Mouse (Mus musculus): ENCODE data around the gene Coq8b. TPM values are rescaled to one million over a fixed set of nuclear protein-coding genes. Genes with fewer than 3 reads are reported as not detected.

The Coq8b gene
- total RNA-seq, 2 experiments from 2014 or later: not detected

- ATAC-seq (replicated peaks; ENCODE audit: low FRiP score, poor library complexity, severe bottlenecking): no peak
Observed at GRCm38 (mm10) chr7:27302172-27302571, 69.3 kb downstream of the Coq8b start.

DNA sequence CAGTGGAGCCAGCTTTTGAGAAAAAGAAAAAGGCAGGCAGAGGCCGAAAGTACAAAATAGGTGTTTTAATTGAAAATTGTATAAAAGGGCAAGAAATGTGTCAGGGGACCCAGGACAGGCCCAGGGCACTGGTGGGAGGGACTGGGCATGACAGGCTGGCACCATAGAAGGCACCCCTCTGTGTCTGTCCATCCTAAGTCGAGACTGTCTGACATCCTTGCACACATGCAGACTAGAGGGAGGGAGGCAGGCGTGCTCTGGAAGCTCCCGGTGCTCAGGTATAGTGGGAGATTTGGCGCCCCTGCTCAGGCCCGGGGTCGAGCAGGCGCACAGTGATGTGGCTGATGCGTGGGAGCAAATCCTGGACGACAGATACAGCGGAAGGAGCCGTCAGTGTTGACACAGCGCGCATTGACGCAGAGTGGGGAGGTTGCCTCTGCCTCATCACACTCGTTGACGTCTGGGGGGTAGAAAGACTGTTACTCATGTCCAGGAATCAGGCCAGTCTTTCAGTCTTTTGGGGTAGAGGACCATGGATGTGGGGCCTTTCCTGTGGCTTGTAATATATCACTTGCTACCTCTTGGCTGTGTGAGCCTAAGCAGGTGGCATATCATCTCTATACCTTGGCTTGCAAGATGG lies 72.4 kb downstream of the Coq8b start:
- ATAC-seq (replicated peaks; ENCODE audit: low FRiP score, poor library complexity, severe bottlenecking): no peak

DNA sequence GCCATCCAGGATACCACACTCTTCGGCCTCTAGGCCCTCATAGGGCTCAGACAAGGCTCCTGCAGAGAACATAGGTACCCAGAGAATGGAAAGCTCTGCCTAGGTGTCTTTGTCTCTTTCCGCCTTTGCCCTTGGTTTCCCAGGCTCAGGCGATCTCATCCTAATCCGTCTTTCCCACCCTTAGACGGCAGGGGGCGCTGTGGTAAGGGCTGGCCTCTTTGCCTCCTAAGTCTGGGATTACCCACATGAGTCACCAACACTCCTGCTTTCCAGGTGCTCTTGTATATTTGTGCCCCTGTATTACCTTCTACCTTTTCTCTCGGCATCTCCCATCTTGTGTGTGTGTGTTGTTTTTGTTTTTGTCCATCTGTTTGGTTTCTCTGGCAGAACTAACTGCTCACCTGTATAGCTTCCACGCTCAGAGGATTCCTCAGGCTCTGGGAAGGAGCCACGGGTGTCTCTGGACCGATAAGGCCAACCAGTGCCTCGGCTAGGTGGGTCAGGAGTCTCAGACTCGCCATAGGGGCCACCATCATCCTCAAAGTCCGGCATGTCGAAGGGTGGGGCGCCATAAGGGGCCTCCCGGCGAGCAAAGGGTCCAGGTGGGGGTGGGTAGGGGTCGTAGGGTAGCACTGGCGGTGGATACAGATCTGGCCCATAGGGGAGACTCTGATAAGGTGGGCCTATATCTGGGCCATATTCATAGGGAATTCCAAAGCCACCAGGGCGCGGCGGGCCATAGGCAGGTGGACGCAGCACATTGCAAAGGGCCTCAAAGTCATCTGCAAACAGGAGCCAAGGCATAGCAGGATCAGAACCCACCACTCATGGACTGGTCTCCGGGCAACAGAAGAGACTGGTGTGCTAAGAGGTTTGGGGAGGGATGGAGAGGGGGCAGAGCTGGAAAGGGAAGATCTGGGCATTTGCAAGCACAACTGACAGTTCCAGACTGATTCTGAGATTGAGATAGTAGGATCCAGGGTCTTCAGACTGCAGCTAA lies 73.6 kb downstream of the Coq8b start:
- ATAC-seq (replicated peaks; ENCODE audit: low FRiP score, poor library complexity, severe bottlenecking): no peak

- ATAC-seq (replicated peaks; ENCODE audit: low FRiP score, poor library complexity, severe bottlenecking): no peak
Observed at GRCm38 (mm10) chr7:27307551-27307950, 74.7 kb downstream of the Coq8b start.

Other genes with a start within 250 kb of the Coq8b start
- not detected in 2 replicates for gene Cyp2a12, start 203.9 kb upstream of the Coq8b start, total RNA-seq (2015; ENCODE audit: low replicate concordance)
- not detected in 2 replicates for gene Cyp2a12, start 203.9 kb upstream of the Coq8b start, total RNA-seq (2017; ENCODE audit: low replicate concordance)
- gene Cyp2f2, start 113.1 kb upstream of the Coq8b start, total RNA-seq (2015; ENCODE audit: low replicate concordance): not detected in 2 replicates
- not detected in 2 replicates for gene Cyp2f2, start 113.1 kb upstream of the Coq8b start, total RNA-seq (2017; ENCODE audit: low replicate concordance)
- not detected in 2 replicates for gene Cyp2t4, start 79.3 kb upstream of the Coq8b start, total RNA-seq (2015; ENCODE audit: low replicate concordance)
- gene Cyp2t4, start 79.3 kb upstream of the Coq8b start, total RNA-seq (2017; ENCODE audit: low replicate concordance): not detected in 2 replicates
- 13.0 and 13.4 TPM in 2 replicates for gene Egln2, start 66.2 kb upstream of the Coq8b start, total RNA-seq (2015; ENCODE audit: low replicate concordance)
- 4.9 and 9.6 TPM in 2 replicates for gene Egln2, start 66.2 kb upstream of the Coq8b start, total RNA-seq (2017; ENCODE audit: low replicate concordance)
- gene Rab4b, start 54.1 kb upstream of the Coq8b start, total RNA-seq (2015; ENCODE audit: low replicate concordance): 3.2 and 9.2 TPM in 2 replicates
- 3.2 and 9.8 TPM in 2 replicates for gene Rab4b, start 54.1 kb upstream of the Coq8b start, total RNA-seq (2017; ENCODE audit: low replicate concordance)
- gene Gm21983, start 51.9 kb upstream of the Coq8b start, total RNA-seq (2015; ENCODE audit: low replicate concordance): not detected in 2 replicates
- not detected in 2 replicates for gene Gm21983, start 51.9 kb upstream of the Coq8b start, total RNA-seq (2017; ENCODE audit: low replicate concordance)
- gene Mia, start 51.9 kb upstream of the Coq8b start, total RNA-seq (2015; ENCODE audit: low replicate concordance): not detected in 2 replicates
- gene Mia, start 51.9 kb upstream of the Coq8b start, total RNA-seq (2017; ENCODE audit: low replicate concordance): not detected in 2 replicates
- 0.84 and 9.4 TPM in 2 replicates for gene BC024978, start 37.2 kb upstream of the Coq8b start, total RNA-seq (2015; ENCODE audit: low replicate concordance)
- gene BC024978, start 37.2 kb upstream of the Coq8b start, total RNA-seq (2017; ENCODE audit: low replicate concordance): not detected in 2 replicates
- 41.1 and 41.9 TPM in 2 replicates for gene Snrpa, start 36.8 kb upstream of the Coq8b start, total RNA-seq (2015; ENCODE audit: low replicate concordance)
- 7.8 and 14.8 TPM in 2 replicates for gene Snrpa, start 36.8 kb upstream of the Coq8b start, total RNA-seq (2017; ENCODE audit: low replicate concordance)
- 1.8 and 4.2 TPM in 2 replicates for gene Itpkc, start 4.4 kb upstream of the Coq8b start, total RNA-seq (2015; ENCODE audit: low replicate concordance)
- gene Itpkc, start 4.4 kb upstream of the Coq8b start, total RNA-seq (2017; ENCODE audit: low replicate concordance): 0.39 and 5.4 TPM in 2 replicates
- 0.72 TPM in 1 of 2 replicates, not detected in the other for gene Numbl, start 25.4 kb downstream of the Coq8b start, total RNA-seq (2015; ENCODE audit: low replicate concordance)
- under 0.01 and 2.0 TPM in 2 replicates for gene Numbl, start 25.4 kb downstream of the Coq8b start, total RNA-seq (2017; ENCODE audit: low replicate concordance)
- gene Ltbp4, start 104.7 kb downstream of the Coq8b start, total RNA-seq (2015; ENCODE audit: low replicate concordance): not detected in 2 replicates
- gene Ltbp4, start 104.7 kb downstream of the Coq8b start, total RNA-seq (2017; ENCODE audit: low replicate concordance): 0.61 TPM in 1 of 2 replicates, not detected in the other
- 11.5 and 20.5 TPM in 2 replicates for gene Shkbp1, start 123.0 kb downstream of the Coq8b start, total RNA-seq (2015; ENCODE audit: low replicate concordance)
- 4.7 and 5.1 TPM in 2 replicates for gene Shkbp1, start 123.0 kb downstream of the Coq8b start, total RNA-seq (2017; ENCODE audit: low replicate concordance)
- 8.0 TPM in 1 of 2 replicates, not detected in the other for gene Gm20479, start 124.4 kb downstream of the Coq8b start, total RNA-seq (2015; ENCODE audit: low replicate concordance)
- not detected in 2 replicates for gene Gm20479, start 124.4 kb downstream of the Coq8b start, total RNA-seq (2017; ENCODE audit: low replicate concordance)
- not detected in 2 replicates for gene Sptbn4, start 214.7 kb downstream of the Coq8b start, total RNA-seq (2015; ENCODE audit: low replicate concordance)
- 0.08 and 0.13 TPM in 2 replicates for gene Sptbn4, start 214.7 kb downstream of the Coq8b start, total RNA-seq (2017; ENCODE audit: low replicate concordance)
- gene Blvrb, start 215.0 kb downstream of the Coq8b start, total RNA-seq (2015; ENCODE audit: low replicate concordance): 538 and 642 TPM in 2 replicates
- gene Blvrb, start 215.0 kb downstream of the Coq8b start, total RNA-seq (2017; ENCODE audit: low replicate concordance): 484 and 602 TPM in 2 replicates
- 9.0 and 9.2 TPM in 2 replicates for gene Sertad3, start 240.7 kb downstream of the Coq8b start, total RNA-seq (2015; ENCODE audit: low replicate concordance)
- gene Sertad3, start 240.7 kb downstream of the Coq8b start, total RNA-seq (2017; ENCODE audit: low replicate concordance): 14.8 and 19.6 TPM in 2 replicates